Mouse (Mus musculus): ENCODE measurements around the gene Dera.

The Dera gene

DNA sequence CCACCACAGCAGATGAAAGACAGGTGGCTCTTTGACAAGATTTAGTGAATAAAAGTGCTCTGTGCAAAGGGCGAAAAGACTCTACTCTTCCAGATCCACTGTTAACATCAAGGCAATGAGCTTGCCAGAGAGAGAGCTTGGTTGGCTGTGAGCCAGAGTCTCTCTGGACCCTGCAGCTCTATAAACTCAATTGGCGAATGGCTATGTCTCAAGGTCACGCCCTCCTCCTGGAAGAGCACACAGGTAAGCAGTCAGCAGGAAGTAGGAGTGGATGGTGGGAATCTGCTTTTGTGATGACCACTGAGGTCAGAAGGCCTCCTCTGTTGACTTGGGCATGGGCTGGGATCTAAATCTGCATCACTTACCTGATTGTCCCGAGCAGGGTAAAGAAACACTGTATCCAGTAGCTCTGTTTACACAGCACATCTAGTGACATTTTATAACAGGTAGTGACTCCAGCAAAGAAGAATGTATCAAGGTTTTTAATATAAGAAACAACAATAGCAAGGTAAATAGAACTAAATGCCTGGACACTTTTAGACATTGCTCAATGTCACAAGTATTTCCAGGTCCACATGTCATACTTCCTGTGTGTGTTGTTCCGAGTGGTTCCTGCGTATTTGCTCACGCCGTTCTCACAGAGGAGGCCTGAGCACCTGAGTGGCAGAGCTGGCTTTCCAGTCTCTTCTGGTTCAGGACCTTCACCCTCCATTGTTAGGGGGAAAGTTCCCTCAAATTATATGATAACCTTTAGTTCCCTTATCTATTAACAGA lies 120.3 kb downstream of the Dera start:
- no peak for DNase-seq (ENCODE audit: extremely low spot score, low read depth, low spot score)

DNA sequence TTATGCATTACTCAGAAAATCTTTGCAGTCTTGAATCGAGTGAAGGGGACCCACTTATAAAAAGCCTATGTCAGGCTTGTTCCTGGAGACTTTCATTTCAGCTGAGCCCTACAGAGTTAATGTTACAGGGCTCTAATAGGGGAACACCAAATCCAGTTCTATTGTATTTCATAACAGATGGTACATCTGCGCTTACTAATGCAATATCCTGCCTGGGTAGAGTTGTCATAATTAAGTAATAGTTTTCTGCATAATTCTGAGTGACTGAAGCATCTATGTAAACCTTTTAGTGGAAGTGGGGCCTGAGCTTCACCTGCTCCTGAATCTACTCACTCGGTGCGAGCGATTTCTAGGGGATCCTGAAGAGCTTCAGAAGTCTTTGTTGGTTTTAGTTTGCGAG lies 131.3 kb downstream of the Dera start:
- DNase-seq (ENCODE audit: extremely low spot score, low read depth, low spot score): no peak

GRCm38 (mm10) chr6:137886210-137886979 lies 132.0 kb downstream of the Dera start:
- DNase-seq (ENCODE audit: extremely low spot score, low read depth, low spot score): no peak

GRCm38 (mm10) chr6:137887258-137887657 lies 132.9 kb downstream of the Dera start:
- DNase-seq (ENCODE audit: extremely low spot score, low read depth, low spot score): no peak

DNA sequence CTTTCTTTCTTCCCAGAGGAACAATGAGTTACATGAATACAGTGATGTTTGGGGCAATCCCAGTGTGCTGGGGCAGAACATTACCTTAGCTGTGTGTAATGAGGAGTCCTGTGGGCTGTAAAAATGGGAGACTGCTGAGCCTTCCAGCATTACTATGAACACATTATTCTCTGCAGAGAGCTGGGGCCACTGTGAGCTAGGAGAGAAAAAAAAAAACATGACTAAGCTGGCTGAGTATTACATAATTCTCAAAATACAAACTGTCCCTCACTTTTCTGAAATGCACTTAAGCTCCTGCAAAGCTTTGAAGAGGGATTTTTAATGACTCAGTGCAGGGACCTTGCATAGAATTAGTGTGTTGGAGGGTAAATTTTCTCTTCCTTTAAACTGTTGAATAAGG lies 143.3 kb downstream of the Dera start:
- no peak for DNase-seq (ENCODE audit: extremely low spot score, low read depth, low spot score)

GRCm38 (mm10) chr6:137901255-137901654 lies 146.9 kb downstream of the Dera start:
- DNase-seq (ENCODE audit: extremely low spot score, low read depth, low spot score): no peak

All from hindlimb bud, embryonic 11.5 days (tissue).